Mouse (Mus musculus) hindbrain, embryonic 11.5 days (tissue): ENCODE measurements around the gene Hormad2. TPM values are rescaled to one million over a fixed set of nuclear protein-coding genes. Genes with fewer than 3 reads are reported as not detected.

Experiments used
- ATAC-seq: fragments of 200-750 bp; cut with Nextera tagmentation; 2 replicates; pipeline ENCODE4 v1.8.0; 2017; ENCODE audit warnings: mild to moderate bottlenecking, moderate TSS enrichment, moderate library complexity; ENCODE audit not compliant: low FRiP score
- DNase-seq: peaks from one replicate; pipeline ENCODE4 v3.0.0-alpha.2; 2015; ENCODE audit warnings: low spot score
- H3K27ac ChIP-seq: fragments of 300-500 bp; sonication (generic); 2 replicates; pipeline ENCODE4 v1.5.1; 2014; ENCODE audit warnings: mild to moderate bottlenecking, low read depth, low read length
- H3K27me3 ChIP-seq: fragments of 300-500 bp; sonication (generic); 2 replicates; pipeline ENCODE4 v1.6.1; 2014; ENCODE audit warnings: mild to moderate bottlenecking, low read length, moderate library complexity, mixed read lengths; ENCODE audit not compliant: control insufficient read depth, insufficient read depth
- H3K36me3 ChIP-seq: fragments of 300-500 bp; sonication (generic); 2 replicates; pipeline ENCODE4 v1.6.1; 2014; ENCODE audit warnings: mild to moderate bottlenecking, low read length, moderate library complexity, mixed read lengths; ENCODE audit not compliant: control insufficient read depth, insufficient read depth
- H3K4me1 ChIP-seq: fragments of 300-500 bp; sonication (generic); replicated peaks from 2 replicates; pipeline ENCODE4 v1.6.1; 2014; ENCODE audit warnings: low read length, mixed read lengths; ENCODE audit not compliant: control insufficient read depth, insufficient read depth
- H3K4me2 ChIP-seq: fragments of 300-500 bp; sonication (generic); replicated peaks from 2 replicates; pipeline ENCODE4 v1.6.1; 2014; ENCODE audit warnings: mild to moderate bottlenecking, low read depth, low read length
- H3K4me3 ChIP-seq: fragments of 300-500 bp; sonication (generic); 2 replicates; pipeline ENCODE4 v1.5.1; 2014; ENCODE audit warnings: low read depth, low read length
- H3K9ac ChIP-seq: fragments of 300-500 bp; sonication (generic); 2 replicates; pipeline ENCODE4 v1.6.1; 2014; ENCODE audit warnings: low read depth, low read length
- H3K9me3 ChIP-seq: fragments of 300-500 bp; sonication (generic); 2 replicates; pipeline ENCODE4 v1.6.1; 2016; ENCODE audit warnings: low read length; ENCODE audit not compliant: control insufficient read depth
- WGBS: fragments of 180-500 bp; shearing (Covaris S2); extraction: QIAGEN DNeasy Blood & Tissue Kit; methylation state at CpG from one replicate; pipeline ENCODE4 v1.1.7; 2014; 5-methylcytosine and 5-hydroxymethylcytosine counted together
- polyA plus RNA-seq: library from polyadenylated mRNA; unstranded; fragments of >200 nt; fragmentation: Nextera tagmentation; extraction: Ambion mirVana; gene quantifications from 2 replicates; pipeline ENCODE4 v1.2.1, GENCODE M21; 2014

Hormad2 gene
- polyA plus RNA-seq, 1 experiment from 2014 or later: not detected

- no peak overlapping the region for H3K27ac ChIP-seq
- DNase-seq: no peak
- no peaks in the 10 kb centered on the region for H3K9me3 ChIP-seq
- 68% methylated on average over 5 of the region's 5 CpGs for WGBS
- H3K9ac ChIP-seq: no peak overlapping the region
- H3K4me2 ChIP-seq: no peak overlapping the region
- no peak for ATAC-seq
- no peak overlapping the region for H3K4me3 ChIP-seq
- no peaks in the 10 kb centered on the region for H3K27me3 ChIP-seq
- H3K36me3 ChIP-seq: no peaks in the 10 kb centered on the region
- H3K4me1 ChIP-seq: no peaks in the 10 kb centered on the region
These were observed 19.7 kb upstream of the Hormad2 start for GRCm38 (mm10) chr11:4460615-4461014.

- Histone ChIP-seq H3K27me3 (no peaks in the 10 kb centered on the region), H3K27ac (no peak overlapping the region), H3K9ac (no peak overlapping the region), H3K4me3 (no peak overlapping the region), H3K9me3 (no peaks in the 10 kb centered on the region), H3K36me3 (no peaks in the 10 kb centered on the region), H3K4me1 (no peaks in the 10 kb centered on the region), H3K4me2 (no peak overlapping the region)
- no peak for ATAC-seq
- DNase-seq: no peak
- WGBS: 73% methylated on average over 8 of the region's 8 CpGs
These were observed 14.1 kb upstream of the Hormad2 start for GRCm38 (mm10) chr11:4454895-4455535.

- H3K4me2 ChIP-seq: no peak overlapping the region
- no peaks in the 10 kb centered on the region for H3K36me3 ChIP-seq
- DNase-seq (no peak), ATAC-seq (no peak)
- H3K4me3 ChIP-seq: no peak overlapping the region
- no peak overlapping the region for H3K9ac ChIP-seq
- H3K27ac ChIP-seq: no peak overlapping the region
- H3K4me1 ChIP-seq: no peaks in the 10 kb centered on the region
- no peaks in the 10 kb centered on the region for H3K9me3 ChIP-seq
- no peaks in the 10 kb centered on the region for H3K27me3 ChIP-seq
- 87% methylated on average over 12 of the region's 12 CpGs for WGBS
These were observed 11.7 kb upstream of the Hormad2 start for GRCm38 (mm10) chr11:4452467-4453184.

GRCm38 (mm10) chr11:4451116-4451515 lies 10.2 kb upstream of the Hormad2 start:
- no peaks in the 10 kb centered on the region for H3K36me3 ChIP-seq
- H3K27ac ChIP-seq: no peak overlapping the region
- no peak overlapping the region for H3K4me2 ChIP-seq
- no peak overlapping the region for H3K4me3 ChIP-seq
- DNase-seq (peak; percentile 79), ATAC-seq (no peak)
- H3K27me3 ChIP-seq: no peaks in the 10 kb centered on the region
- no peaks in the 10 kb centered on the region for H3K4me1 ChIP-seq
- H3K9me3 ChIP-seq: no peaks in the 10 kb centered on the region
- H3K9ac ChIP-seq: no peak overlapping the region
- 22% methylated on average over 9 of the region's 9 CpGs for WGBS

GRCm38 (mm10) chr11:4446195-4446868 lies 5.4 kb upstream of the Hormad2 start:
- ATAC-seq: no peak
- no peak for DNase-seq
- H3K36me3 ChIP-seq: no peaks in the 10 kb centered on the region

GRCm38 (mm10) chr11:4442280-4442679 lies 1.4 kb upstream of the Hormad2 start:
- no peaks in the 10 kb centered on the region for H3K9me3 ChIP-seq
- 35% methylated on average over 1 of the region's 1 CpGs for WGBS
- no peak overlapping the region for H3K27ac ChIP-seq
- no peaks in the 10 kb centered on the region for H3K27me3 ChIP-seq
- no peak overlapping the region for H3K4me2 ChIP-seq
- H3K36me3 ChIP-seq: no peaks in the 10 kb centered on the region
- DNase-seq: no peak
- no peak overlapping the region for H3K9ac ChIP-seq
- no peak overlapping the region for H3K4me3 ChIP-seq
- ATAC-seq: no peak
- no peaks in the 10 kb centered on the region for H3K4me1 ChIP-seq

More at GRCm38 (mm10) chr11:4446195-4446868, 5.4 kb upstream of the Hormad2 start:
- Histone ChIP-seq H3K9me3 (no peaks in the 10 kb centered on the region), H3K27me3 (no peaks in the 10 kb centered on the region), H3K27ac (no peak overlapping the region), H3K9ac (no peak overlapping the region), H3K4me2 (no peak overlapping the region), H3K4me1 (no peaks in the 10 kb centered on the region), H3K4me3 (no peak overlapping the region)
- whole genome bisulfite sequencing: 92% methylated on average over 9 of the region's 9 CpGs

- Histone ChIP-seq H3K27me3 (no peaks in the 10 kb centered on the region), H3K4me1 (no peaks in the 10 kb centered on the region), H3K4me3 (no peak overlapping the region), H3K4me2 (no peak overlapping the region), H3K9ac (no peak overlapping the region), H3K9me3 (no peaks in the 10 kb centered on the region), H3K36me3 (no peaks in the 10 kb centered on the region), H3K27ac (no peak overlapping the region)
- DNase-seq (no peak), ATAC-seq (no peak)
- WGBS: 71% methylated on average over 2 of the region's 2 CpGs
These were observed 2.7 kb downstream of the Hormad2 start for GRCm38 (mm10) chr11:4438211-4438610.

GRCm38 (mm10) chr11:4437318-4437717 lies 3.6 kb downstream of the Hormad2 start:
- ATAC-seq: no peak
- WGBS: 87% methylated on average over 1 of the region's 1 CpGs

More at GRCm38 (mm10) chr11:4437318-4437717, 3.6 kb downstream of the Hormad2 start:
- DNase-seq: no peak
- Histone ChIP-seq H3K27ac (no peak overlapping the region), H3K4me3 (no peak overlapping the region), H3K27me3 (no peaks in the 10 kb centered on the region), H3K9me3 (no peaks in the 10 kb centered on the region), H3K4me2 (no peak overlapping the region), H3K4me1 (no peaks in the 10 kb centered on the region), H3K36me3 (no peaks in the 10 kb centered on the region), H3K9ac (no peak overlapping the region)
